Mouse (Mus musculus) embryo, embryonic 11 days (tissue): Measurements from ENCODE around the gene Pikfyve.

Experiments used
- DNase-seq: peaks from one replicate; pipeline ENCODE4 v3.0.0-alpha.2; 2015

Pikfyve gene

DNA sequence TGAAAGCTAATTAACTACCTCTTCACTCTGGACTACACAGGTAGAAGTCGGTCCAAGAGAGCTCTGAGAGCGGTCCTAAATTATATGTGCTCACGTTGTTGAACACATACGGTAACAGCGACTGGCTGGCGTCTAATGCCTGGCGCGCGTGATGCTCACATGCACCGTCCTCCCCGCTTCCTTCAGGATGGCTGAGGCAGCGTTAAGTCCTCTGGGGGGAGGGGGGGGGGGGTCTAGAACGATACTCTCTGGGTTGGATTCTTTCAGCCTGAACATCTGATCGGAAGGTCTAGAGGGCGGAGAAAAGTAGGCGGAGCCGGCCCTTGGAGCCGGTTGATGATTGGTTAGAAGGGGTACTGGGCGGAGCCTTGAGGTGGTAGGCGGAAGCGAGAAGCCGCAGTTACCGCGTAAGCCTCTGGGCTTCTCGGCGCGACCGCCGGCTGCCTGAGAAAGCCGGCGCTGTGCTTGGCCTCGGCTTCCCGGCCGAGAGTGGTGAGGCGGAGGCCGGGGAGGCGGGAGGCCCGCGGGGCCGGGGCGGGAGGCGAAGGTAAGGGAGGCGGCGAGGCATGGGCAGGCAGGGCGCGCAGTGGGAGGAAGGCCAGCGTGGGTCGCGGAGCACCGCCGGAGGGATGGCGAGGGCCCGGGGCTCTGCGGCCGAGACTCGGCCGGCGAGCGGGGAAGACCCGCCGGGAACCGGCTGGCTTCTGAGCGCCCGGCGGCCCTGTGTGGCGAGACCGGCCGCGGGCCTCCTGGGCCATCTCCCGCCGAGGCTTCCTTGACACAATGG is at the start of gene Pikfyve, which contains the start of gene Idh1:
Gene Pikfyve, plus strand, starts transcription at position 397 of the 787 bp plus-strand sequence.
Gene Idh1, minus strand, starts transcription at position 214 of the 787 bp plus-strand sequence.
- DNase-seq: peak; percentile 97

GRCm38 (mm10) chr1:65137560-65137959 is 48.9 kb upstream of the Pikfyve start:
- DNase-seq: no peak

DNA sequence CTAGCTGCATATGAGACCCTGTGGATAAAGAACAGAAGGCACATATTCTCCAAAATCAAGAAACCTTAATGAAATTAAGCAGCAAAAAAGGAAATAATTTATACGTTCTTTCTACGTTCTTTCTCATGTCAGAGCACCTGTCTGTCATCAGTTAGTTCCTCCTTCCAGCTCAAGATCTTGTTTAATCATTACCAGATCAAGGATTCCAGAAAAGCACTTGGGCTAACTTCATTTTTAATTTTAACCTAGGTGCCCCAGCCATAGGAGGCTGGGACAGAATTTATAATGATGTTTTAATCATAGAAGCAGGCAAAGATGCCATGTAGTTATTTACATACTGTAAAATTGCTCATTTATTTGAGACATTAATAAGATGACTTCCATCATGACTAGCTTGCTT is 41.7 kb upstream of the Pikfyve start:
- DNase-seq: no peak

GRCm38 (mm10) chr1:65146601-65147000 is 39.9 kb upstream of the Pikfyve start:
- DNase-seq: no peak

DNA sequence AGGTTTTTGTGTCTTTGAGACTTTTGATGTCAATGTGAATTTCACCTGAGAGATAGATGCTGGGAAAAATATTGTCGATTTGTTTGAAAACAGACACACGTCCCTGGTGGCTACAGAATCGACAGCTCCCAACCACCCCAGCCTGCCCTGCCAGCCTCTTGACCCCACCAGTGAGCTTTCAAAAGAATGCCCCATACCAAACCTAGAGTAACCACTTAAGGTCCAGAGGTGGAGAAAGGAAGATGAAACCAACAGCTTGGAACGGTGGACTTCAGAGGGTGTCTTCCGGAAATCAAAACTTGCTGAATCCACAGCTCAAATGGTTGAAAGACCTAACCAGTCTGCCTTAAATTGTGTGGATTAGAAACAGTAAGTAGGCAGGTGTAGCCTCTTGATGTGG is 39.2 kb upstream of the Pikfyve start:
- no peak for DNase-seq

DNA sequence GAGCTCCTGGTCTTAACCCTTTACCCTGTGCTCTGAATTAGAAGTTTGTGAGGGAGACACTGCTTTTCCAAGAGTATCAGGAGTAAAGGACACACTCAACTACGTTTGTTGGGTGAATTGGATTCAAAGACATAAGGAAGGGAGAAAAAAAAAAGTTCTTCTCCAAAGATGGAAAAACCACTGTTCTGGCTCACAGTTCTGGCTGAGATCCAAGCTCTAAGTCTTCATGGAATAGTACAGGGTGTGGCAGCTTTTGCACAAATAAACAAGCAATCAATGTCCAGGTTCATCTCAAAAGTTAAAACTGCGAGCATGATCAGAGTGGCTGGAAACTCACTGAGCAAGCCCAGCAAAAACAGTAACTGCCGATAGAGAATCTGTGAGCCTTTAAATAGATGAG is 38.5 kb upstream of the Pikfyve start:
- DNase-seq: no peak

- no peak for DNase-seq
Observed at GRCm38 (mm10) chr1:65154814-65155213, 31.7 kb upstream of the Pikfyve start.

DNA sequence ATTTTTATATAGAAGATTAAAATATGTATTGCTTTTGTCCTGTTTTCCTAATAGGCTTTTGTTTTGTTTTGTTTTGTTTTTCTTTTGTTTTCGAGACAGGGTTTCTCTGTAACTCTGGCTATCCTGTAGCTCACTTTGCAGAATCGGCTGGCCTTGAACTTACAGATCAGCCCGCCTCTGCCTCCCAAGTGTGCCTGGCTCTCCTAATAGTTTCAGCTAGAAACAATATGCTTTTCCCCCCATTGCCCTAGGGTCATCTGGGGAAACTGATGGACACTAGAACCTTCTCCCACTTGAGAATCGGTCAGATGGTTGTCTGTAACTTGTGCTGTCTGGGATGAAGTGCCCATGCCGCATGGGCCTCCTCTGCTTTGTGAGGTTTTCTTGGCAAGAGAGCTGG is 30.4 kb upstream of the Pikfyve start:
- DNase-seq: no peak

DNA sequence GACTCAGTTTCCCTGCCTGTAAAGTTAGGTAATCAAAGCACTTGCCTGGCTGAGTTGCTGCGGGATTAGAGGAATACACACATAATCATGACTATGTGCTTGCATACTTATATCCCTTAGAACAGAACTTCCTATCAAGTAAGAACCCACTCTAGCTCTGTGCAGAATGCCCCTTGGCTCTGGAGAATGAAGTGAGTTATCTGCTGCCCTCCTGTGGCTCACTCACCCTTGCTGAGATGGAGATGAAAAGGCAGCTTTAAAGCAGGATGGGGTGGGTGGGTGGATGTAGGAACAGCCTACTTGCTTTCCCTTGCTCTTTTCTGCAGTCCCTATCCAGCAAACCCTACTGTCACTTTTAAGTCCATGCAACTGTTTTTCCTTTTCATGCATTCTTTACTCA is 24.3 kb upstream of the Pikfyve start:
- no peak for DNase-seq

DNA sequence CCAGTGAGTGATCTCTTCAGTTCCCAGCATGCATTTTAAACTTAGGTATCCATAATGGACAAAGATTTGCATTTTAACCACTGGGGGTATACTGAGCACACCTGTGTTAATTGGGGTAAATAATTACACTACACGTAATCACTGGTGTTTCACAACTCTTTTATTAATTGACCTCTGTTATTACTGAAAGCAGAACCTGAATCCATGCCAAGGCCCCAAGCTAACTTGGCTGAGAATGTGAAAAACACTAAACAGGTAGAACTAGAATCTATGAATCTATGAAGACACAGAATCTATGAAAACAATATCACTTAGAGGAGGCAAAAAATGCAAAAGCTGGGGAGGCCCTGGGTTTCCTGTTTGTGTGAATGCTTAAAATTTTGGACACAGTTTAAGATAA is 19.0 kb upstream of the Pikfyve start:
- DNase-seq: no peak

DNA sequence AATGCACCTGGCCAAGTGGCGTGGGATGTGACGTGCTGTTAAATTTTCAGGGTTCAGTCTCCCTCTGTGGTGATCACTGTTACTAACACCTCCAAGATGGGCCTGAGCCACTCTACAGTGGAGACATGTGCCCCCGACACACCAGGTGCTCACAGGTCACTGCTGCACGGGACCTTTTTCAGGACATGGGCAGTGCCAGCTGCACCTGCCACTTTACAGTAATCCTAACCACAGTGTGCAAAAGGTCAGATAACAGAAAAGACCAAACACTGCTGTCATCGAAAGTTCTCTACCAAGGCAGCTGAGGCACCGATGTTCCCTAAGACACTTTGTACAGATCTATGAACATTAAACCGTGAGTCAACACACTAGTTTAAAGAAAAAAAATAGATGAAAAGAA is 16.9 kb upstream of the Pikfyve start:
- no peak for DNase-seq

- no peak for DNase-seq
Observed at GRCm38 (mm10) chr1:65169947-65170346, 16.5 kb upstream of the Pikfyve start.

DNA sequence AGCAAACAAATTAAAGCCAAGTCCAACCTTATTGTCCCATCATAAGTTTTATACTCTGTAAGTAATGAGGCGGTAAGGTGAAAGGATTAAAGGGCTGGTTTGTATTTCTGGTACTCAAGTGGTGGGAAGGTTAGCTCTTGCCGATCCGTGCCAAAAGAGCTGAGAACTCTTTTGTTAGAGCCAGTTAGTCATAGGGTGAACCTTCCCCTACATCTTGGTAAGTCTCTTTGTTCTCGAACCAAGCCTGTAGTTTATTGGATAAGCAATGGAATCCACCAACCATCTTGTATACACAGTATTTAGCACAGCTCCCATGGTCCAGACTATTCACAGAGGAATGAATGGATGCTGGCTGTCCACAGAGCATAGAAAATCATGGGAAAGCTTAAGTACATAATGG is 14.9 kb upstream of the Pikfyve start:
- no peak for DNase-seq

- no peak for DNase-seq
Observed at GRCm38 (mm10) chr1:65173716-65174115, 12.8 kb upstream of the Pikfyve start.

- no peak for DNase-seq
Observed at GRCm38 (mm10) chr1:65176171-65176570, 10.3 kb upstream of the Pikfyve start.

DNA sequence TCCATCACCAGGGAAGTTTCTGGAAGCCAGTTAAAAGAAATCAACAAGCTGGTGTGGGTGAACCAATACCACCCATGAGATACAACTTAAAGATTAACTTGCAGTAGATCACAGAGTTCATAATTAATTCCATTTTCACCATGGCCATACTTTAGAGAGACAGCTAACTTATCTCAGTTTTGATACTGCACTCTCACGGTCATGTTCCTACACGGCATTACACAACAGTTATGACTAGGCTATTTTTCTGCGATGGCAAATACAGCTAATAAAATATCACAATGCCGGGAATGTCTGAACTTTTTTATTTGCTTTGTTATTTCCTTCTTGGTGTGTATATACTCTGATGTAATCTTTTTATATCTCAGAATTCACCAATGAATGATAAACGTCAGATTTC is 9.6 kb upstream of the Pikfyve start:
- DNase-seq: no peak

- DNase-seq: no peak
Observed at GRCm38 (mm10) chr1:65177452-65177851, 9.0 kb upstream of the Pikfyve start.

- peak; percentile 92 for DNase-seq
Observed at GRCm38 (mm10) chr1:65178126-65178901, 8.2 kb upstream of the Pikfyve start.

GRCm38 (mm10) chr1:65178902-65179432 is 7.5 kb upstream of the Pikfyve start:
- peak; percentile 98 for DNase-seq

DNA sequence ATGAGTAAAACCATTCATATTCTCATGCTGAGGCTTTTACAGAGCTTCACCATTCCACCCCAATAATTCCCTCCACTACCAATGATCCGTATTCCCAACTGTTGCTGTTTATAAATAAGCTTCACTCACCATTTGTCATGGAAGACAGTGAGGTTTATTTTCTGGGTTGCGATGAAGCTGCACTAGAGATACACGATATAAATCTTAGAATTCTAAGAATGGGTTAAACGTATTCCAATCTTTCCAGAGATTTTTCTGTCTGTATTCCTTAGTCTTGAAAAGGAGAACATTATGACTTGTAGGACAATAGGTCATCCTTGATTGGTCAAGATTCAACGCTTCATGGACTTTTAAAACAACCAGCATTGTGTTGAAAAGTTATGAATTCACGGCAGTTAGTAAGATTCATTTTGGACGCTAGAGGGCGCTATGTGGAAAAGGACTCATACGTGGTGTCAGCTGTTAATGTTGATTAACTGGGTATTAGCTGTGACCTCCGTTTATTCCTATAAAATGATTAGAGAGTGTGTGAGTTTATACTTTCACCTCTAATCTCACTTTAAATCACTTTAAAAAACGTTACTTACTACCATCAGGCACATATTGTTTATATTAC is 6.7 kb upstream of the Pikfyve start:
- peak; percentile 89 for DNase-seq

- no peak for DNase-seq
Observed at GRCm38 (mm10) chr1:65181459-65181858, 5.0 kb upstream of the Pikfyve start.

DNA sequence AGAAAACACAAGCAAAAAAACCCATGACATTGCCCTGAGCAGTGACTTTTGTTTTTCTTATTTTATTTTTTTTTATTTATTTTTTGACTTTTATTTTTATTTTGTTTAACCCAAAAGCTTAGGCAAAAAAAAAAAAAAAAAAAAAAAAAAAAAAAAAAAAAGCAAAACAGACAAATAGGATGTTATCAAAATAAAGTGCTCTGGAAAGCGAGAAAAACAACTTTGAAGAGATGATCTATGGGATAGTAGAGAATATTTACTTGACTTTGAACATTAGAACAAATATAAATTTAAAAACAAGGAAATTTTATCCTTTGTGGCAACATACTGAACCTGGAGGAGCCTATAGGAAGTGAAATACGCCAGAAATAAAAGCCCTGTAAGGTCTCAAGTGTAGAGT is 2.5 kb upstream of the Pikfyve start:
- no peak for DNase-seq

GRCm38 (mm10) chr1:65185011-65185410 is 1.5 kb upstream of the Pikfyve start:
- DNase-seq: no peak
